Mouse (Mus musculus) myocyte (in vitro differentiated cells): ENCODE data around the gene Soga1.

Source experiments
- CEBPB ChIP-seq: IDR thresholded peaks from 2 replicates; pipeline ENCODE4 v1.6.1; 2011; ENCODE audit warnings: mild to moderate bottlenecking, moderate library complexity; ENCODE audit not compliant: poor library complexity, insufficient read depth, severe bottlenecking
- E2F4 ChIP-seq: IDR thresholded peaks from one replicate; pipeline ENCODE4 v1.6.1; 2011; ENCODE audit warnings: mild to moderate bottlenecking, control low read depth, moderate library complexity; ENCODE audit not compliant: insufficient read depth
- MAX ChIP-seq: IDR thresholded peaks from one replicate; pipeline ENCODE4 v1.6.1; 2011; ENCODE audit warnings: low read depth, mild to moderate bottlenecking, control low read depth
- MYOG ChIP-seq, 3 experiments: IDR thresholded peaks; one replicate each; pipeline ENCODE4 v1.6.1; 2011; ENCODE audit warnings: control low read depth in 2 of 3, low read depth in 2 of 3, mild to moderate bottlenecking in 2 of 3; ENCODE audit not compliant: insufficient read length in 2 of 3, control insufficient read depth in 1 of 3, insufficient read depth in 1 of 3
- POLR2A ChIP-seq: IDR thresholded peaks from one replicate; pipeline ENCODE4 v1.6.1; 2011; ENCODE audit warnings: low read depth, mild to moderate bottlenecking, control low read depth, moderate library complexity; ENCODE audit not compliant: insufficient read length
- POLR2AphosphoS2 ChIP-seq: IDR thresholded peaks from one replicate; pipeline ENCODE4 v1.6.1; 2011; ENCODE audit warnings: low read depth, control low read depth; ENCODE audit not compliant: insufficient read length
- REST ChIP-seq: IDR thresholded peaks from one replicate; pipeline ENCODE4 v1.6.1; 2011; ENCODE audit warnings: mild to moderate bottlenecking, control low read depth, moderate library complexity; ENCODE audit not compliant: insufficient read depth, insufficient read length
- SRF ChIP-seq: IDR thresholded peaks from one replicate; pipeline ENCODE4 v1.6.1; 2011; ENCODE audit warnings: low read depth; ENCODE audit not compliant: control insufficient read depth, insufficient read length
- TCF12 ChIP-seq: IDR thresholded peaks from one replicate; pipeline ENCODE4 v1.6.1; 2011; ENCODE audit warnings: mild to moderate bottlenecking, control low read depth; ENCODE audit not compliant: poor library complexity, insufficient read depth, severe bottlenecking
- TCF3 ChIP-seq: IDR thresholded peaks from one replicate; pipeline ENCODE4 v1.6.1; 2011; ENCODE audit warnings: low read depth, control low read depth; ENCODE audit not compliant: insufficient read length
- USF1 ChIP-seq: IDR thresholded peaks from one replicate; pipeline ENCODE4 v1.6.1; 2011; ENCODE audit warnings: low read depth, mild to moderate bottlenecking, control low read depth, moderate library complexity

GRCm38 (mm10) chr2:157046956-157047355, 32.1 kb downstream of the Soga1 start:
- TF ChIP-seq POLR2A (no peak), REST (no peak), E2F4 (no peak), MYOG (IDR thresholded peaks at IDR 0.05; ENCODE audit: control insufficient read depth in 1 of 3, insufficient read depth in 1 of 3, insufficient read length in 2 of 3, low read depth in 2 of 3) (no peak), POLR2AphosphoS2 (no peak), USF1 (no peak), TCF12 (no peak), MAX (no peak), CEBPB (no peak), SRF (no peak), TCF3 (no peak)
